Mouse (Mus musculus): ENCODE results near the gene Zfp451.
"Not testable (repeated sequence)": the region's sequence is repeated elsewhere in the genome, so short reads cannot be mapped to it uniquely, and the experiment has no call there.

The Zfp451 gene

GRCm38 (mm10) chr1:33813868-33814794 lies at the start of gene Zfp451:
Zfp451 (minus strand) TSS chr1:33814595.
- peak; percentile 76 for DNase-seq (ENCODE audit: low read depth, low spot score)

- no peak for DNase-seq (ENCODE audit: low read depth, low spot score)
These were observed 32.4 kb upstream of the Zfp451 start for GRCm38 (mm10) chr1:33846807-33847206.

DNA sequence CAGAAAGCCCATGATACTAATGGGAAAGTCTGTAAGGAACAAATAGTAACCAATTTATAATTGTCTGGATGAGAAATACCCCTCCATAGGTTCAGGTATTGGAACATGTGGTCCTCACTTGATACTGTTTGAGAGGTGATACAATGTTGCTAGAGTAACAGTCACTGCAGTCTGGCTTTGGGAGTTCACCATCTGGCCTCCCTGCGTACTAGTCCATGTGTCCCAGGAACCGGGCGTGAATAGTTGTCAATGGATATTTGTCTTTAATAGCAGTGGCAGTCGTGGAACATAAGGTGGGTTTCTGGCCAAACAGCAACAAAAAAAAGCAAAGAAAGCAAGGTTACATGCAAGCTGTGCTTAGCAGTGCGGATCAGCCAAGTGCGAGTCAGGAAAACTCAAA lies 29.4 kb upstream of the Zfp451 start:
- DNase-seq (ENCODE audit: low read depth, low spot score), result no peak

GRCm38 (mm10) chr1:33838952-33839351 lies 24.6 kb upstream of the Zfp451 start:
- not testable (repeated sequence) for DNase-seq (ENCODE audit: low read depth, low spot score)

DNA sequence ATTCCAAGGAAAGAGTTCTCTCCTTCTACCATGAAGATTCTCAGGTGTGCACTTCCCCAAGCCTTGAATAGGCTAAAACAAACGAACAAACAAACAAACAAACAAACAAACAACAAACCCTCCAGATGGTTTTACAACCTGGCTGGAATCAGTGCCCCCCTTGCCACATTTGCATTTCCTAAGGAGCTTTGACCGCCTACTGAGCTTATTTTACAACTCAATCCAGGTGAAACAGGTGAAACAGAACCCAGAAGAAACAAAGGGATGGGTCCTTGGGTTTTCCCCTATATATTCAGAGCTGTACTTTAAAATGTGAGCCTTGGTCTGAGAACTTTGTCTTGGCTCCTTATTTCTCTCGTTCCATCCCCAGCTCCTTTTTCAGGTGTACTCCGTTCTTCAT lies 16.2 kb upstream of the Zfp451 start:
- no peak for DNase-seq (ENCODE audit: low read depth, low spot score)

DNA sequence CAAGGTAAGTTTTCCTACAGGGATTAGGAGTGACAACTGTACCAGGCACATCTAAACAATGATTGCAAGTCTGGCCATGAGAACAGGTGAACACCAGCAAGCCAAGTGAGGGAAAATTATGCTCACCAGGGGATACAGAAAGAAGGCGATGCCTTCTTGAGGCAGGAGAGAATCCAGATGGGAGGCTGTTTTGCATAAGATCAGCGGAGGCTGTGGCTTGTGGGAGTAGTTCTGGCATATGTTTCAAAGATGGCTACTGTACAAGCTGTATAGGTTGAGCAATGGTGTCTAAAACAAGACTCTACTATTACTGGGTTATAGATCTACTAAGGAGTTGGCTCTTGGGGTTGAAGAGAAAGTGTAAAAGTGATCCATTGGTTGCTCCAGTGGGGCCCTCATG lies 3.5 kb upstream of the Zfp451 start:
- DNase-seq (ENCODE audit: low read depth, low spot score), result no peak

DNA sequence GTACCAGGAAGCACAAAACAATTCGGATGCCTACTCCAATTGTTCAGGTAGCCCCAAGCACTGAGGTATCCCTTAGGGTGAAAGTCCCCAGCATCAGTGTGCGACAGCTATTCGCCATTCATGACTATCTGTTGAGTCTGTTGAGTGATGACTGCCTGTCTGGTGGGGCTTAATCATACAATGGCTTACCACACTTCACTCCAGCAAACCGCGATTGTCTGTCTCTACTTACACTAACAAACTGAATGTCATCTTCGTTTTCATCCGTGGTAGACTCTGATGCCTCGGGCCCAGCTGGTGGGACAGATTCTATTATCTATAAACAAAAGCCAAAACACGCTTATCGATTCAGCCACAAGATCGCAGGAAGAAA lies 914 bp downstream of the Zfp451 start:
- no peak for DNase-seq (ENCODE audit: low read depth, low spot score)

- DNase-seq (ENCODE audit: low read depth, low spot score), result no peak
These were observed 11.1 kb downstream of the Zfp451 start for GRCm38 (mm10) chr1:33803323-33803722.

DNA sequence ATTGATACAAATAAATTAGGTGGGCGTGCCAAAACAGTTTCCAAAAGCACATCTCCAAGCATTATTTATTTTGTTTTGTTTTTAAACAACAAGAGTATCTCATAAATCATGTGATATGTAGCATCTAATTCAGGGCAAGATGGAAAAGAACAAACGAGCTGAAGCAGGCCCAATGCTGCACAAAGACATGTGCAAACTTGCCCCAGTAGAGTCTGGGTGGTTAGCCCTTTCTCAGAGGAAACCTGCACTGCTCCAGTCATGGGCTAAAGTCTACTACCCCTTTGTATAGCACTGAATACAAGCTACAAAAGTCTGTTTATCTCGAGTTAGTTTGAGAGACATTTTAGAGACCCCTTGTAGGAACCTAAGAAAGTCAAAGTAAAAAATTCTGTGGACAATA lies 14.8 kb downstream of the Zfp451 start:
- DNase-seq (ENCODE audit: low read depth, low spot score), result no peak

DNA sequence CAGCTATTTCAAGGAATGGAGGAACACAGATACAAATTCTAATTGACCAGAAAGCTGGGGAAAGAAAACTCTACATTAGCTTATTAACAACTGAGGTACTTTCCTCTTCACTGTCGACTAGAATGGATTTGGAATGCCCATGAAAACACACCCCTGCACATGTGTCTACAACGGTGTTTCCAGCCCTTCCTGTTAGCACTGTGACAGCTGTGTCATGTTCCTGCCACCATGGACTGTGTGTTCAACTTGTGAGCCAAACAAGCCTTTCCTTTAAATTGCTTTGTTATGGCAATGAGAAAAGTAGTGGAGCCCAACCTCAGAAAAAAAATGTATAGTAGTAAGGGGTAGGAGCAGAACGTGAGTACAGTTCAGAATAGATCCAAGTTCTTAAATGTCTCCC lies 25.9 kb downstream of the Zfp451 start:
- no peak for DNase-seq (ENCODE audit: low read depth, low spot score)

- no peak for DNase-seq (ENCODE audit: low read depth, low spot score)
These were observed 26.3 kb downstream of the Zfp451 start for GRCm38 (mm10) chr1:33788072-33788471.

GRCm38 (mm10) chr1:33784561-33784960 lies 29.8 kb downstream of the Zfp451 start:
- no peak for DNase-seq (ENCODE audit: low read depth, low spot score)

DNA sequence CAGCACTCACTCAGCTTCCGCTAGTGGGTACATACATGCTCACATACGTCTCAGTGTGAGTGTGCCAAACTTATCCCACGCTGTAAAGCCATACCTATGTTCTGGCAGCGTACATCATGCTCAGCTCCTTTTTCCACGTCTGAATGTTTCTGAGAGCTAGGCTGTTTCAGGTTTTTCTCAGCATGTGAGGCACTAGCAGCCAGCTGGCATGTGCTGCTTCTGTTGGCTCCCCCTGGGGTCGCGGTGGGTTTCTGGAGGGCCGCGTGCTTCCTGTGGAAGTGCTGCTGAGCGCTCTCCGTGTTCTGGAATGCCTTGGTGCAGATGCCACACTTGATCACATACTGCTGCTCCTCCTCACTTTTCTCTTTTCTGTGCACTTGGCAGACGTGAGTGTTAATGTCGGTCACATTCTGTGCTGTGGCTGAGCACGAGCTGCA lies 38.2 kb downstream of the Zfp451 start:
- DNase-seq (ENCODE audit: low read depth, low spot score), result no peak

DNA sequence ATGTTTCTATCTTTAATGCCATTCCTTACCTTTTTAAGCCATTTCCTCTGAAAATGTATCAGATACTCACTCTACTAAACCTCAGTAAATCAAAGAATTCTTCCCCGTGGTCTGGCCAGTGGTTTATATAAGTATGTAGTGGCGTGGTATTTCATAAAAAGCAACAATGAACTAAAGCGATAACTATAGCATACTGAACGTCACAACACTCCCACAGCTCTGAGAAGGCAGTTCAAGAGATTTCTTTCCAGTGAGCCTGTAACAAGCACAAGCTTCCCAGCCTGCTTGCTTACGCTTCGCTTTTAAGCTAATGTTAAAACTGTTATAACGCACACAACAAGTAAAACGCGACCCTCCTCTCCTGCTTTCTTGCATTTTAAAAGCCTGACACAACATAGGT lies 42.3 kb downstream of the Zfp451 start:
- DNase-seq (ENCODE audit: low read depth, low spot score), result no peak

GRCm38 (mm10) chr1:33771621-33772020 lies 42.8 kb downstream of the Zfp451 start:
- DNase-seq (ENCODE audit: low read depth, low spot score), result no peak

- no peak for DNase-seq (ENCODE audit: low read depth, low spot score)
These were observed 45.6 kb downstream of the Zfp451 start for GRCm38 (mm10) chr1:33768827-33769226.

GRCm38 (mm10) chr1:33768091-33768787 lies 46.2 kb downstream of the Zfp451 start:
- DNase-seq (ENCODE audit: low read depth, low spot score), result no peak

DNA sequence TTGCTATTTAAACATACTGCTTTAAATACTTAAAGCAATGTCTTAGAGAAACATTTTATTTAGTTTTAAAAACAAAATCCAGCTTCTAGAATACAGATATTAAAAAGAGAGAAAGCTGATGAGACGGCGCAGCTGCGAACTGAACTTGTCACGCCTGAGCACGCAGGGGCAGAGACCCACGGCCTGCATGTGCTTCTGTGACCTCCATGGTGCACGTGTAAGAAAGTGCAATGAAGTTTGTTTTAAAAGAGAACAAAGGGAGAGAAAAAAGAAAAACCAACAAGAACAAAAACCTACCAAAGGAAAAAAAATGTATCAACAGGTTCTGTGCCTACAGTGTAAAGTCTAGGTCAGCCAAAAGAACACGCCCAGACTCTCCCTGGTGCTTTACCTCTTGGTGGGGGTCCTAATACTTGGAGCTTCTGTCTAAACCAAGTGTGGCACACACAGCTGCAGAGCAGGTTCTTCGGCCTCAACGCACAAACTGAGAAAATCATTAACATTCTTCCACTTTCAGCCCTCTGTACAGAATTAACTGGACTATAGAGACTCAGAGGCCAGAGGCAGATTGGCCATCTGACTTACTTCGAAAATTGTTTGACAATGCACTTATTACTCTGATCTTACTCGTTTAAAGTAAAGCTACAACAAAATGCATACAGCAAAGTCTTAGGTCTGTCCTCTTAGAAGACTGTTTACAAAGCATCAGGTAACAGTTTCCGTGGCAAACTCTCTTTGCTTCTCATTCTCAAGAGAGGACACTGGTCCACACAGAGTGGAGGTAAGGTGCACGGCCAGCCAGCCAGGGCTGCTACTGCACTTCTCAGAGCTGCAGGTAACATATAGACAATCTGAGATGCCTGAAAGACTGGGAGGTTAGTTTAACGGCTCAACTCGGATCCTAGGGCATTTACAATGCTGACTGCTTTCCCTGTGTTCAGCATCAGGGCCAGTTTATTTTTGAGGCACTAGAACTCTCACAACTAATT lies 47.6 kb downstream of the Zfp451 start:
- DNase-seq (ENCODE audit: low read depth, low spot score), result no peak

GRCm38 (mm10) chr1:33765468-33766080 lies 48.8 kb downstream of the Zfp451 start:
- no peak for DNase-seq (ENCODE audit: low read depth, low spot score)

- no peak for DNase-seq (ENCODE audit: low read depth, low spot score)
These were observed 50.6 kb downstream of the Zfp451 start for GRCm38 (mm10) chr1:33763826-33764225.

GRCm38 (mm10) chr1:33758488-33758887 lies 55.9 kb downstream of the Zfp451 start:
- DNase-seq (ENCODE audit: low read depth, low spot score), result no peak

All from retina, adult 2 months (tissue).